Mouse (Mus musculus) thymus, postnatal 14 days (tissue): ENCODE measurements around the gene Plcd3.

Experiments used
- DNase-seq: peaks from one replicate; pipeline ENCODE4 v3.0.0; 2021

Gene Plcd3

GRCm38 (mm10) chr11:103101481-103101865 is at the start of gene Plcd3, which contains the start of gene Acbd4:
Gene Plcd3, minus strand, starts transcription at chr11:103101658.
Gene Acbd4, plus strand, starts transcription at chr11:103101682.
- peak; percentile 67 for DNase-seq

- DNase-seq = no peak
These were observed 48.3 kb upstream of the Plcd3 start for GRCm38 (mm10) chr11:103149771-103150170.

- DNase-seq = no peak
These were observed 46.3 kb upstream of the Plcd3 start for GRCm38 (mm10) chr11:103147766-103148165.

GRCm38 (mm10) chr11:103146386-103146785 is 44.9 kb upstream of the Plcd3 start:
- no peak for DNase-seq

- no peak for DNase-seq
These were observed 43.1 kb upstream of the Plcd3 start for GRCm38 (mm10) chr11:103144309-103145285.

GRCm38 (mm10) chr11:103142441-103143182 is 41.2 kb upstream of the Plcd3 start:
- DNase-seq = peak; percentile 87

GRCm38 (mm10) chr11:103141944-103142255 is 40.4 kb upstream of the Plcd3 start:
- DNase-seq = no peak

GRCm38 (mm10) chr11:103141101-103141943 is 39.9 kb upstream of the Plcd3 start:
- DNase-seq = no peak

- no peak for DNase-seq
These were observed 39.3 kb upstream of the Plcd3 start for GRCm38 (mm10) chr11:103140763-103141100.

- no peak for DNase-seq
These were observed 38.7 kb upstream of the Plcd3 start for GRCm38 (mm10) chr11:103139951-103140762.

GRCm38 (mm10) chr11:103136039-103136577 is 34.6 kb upstream of the Plcd3 start:
- no peak for DNase-seq

GRCm38 (mm10) chr11:103134221-103134620 is 32.8 kb upstream of the Plcd3 start:
- DNase-seq = no peak

GRCm38 (mm10) chr11:103133456-103134185 is 32.2 kb upstream of the Plcd3 start:
- peak; percentile 24 for DNase-seq

GRCm38 (mm10) chr11:103132576-103133455 is 31.4 kb upstream of the Plcd3 start:
- DNase-seq = peak; percentile 100

- peak; percentile 62 for DNase-seq
These were observed 30.5 kb upstream of the Plcd3 start, which contains the start of gene Hexim2 for GRCm38 (mm10) chr11:103131701-103132575. Gene Hexim2, plus strand, starts transcription at chr11:103132429.

GRCm38 (mm10) chr11:103120315-103120714 is 18.9 kb upstream of the Plcd3 start:
- no peak for DNase-seq

- DNase-seq = no peak
These were observed 18.2 kb upstream of the Plcd3 start for GRCm38 (mm10) chr11:103119609-103120008.

GRCm38 (mm10) chr11:103118866-103119265 is 17.4 kb upstream of the Plcd3 start:
- DNase-seq = no peak

GRCm38 (mm10) chr11:103117591-103118009 is 16.1 kb upstream of the Plcd3 start:
- peak; percentile 58 for DNase-seq
